Mouse (Mus musculus) stomach, embryonic 14.5 days (tissue): ENCODE measurements around the gene 4930451I11Rik. TPM values are rescaled to one million over a fixed set of nuclear protein-coding genes. Genes with fewer than 3 reads are reported as not detected.

ENCODE experiments used
- ATAC-seq: fragments of 200-750 bp; cut with Nextera tagmentation; 2 replicates; pipeline ENCODE4 v1.8.0; 2017; ENCODE audit warnings: low read depth, moderate TSS enrichment; ENCODE audit not compliant: insufficient number of reproducible peaks, insufficient read depth, low FRiP score
- H3K27ac ChIP-seq: fragments of 300-500 bp; sonication (generic); 2 replicates; pipeline ENCODE4 v1.5.1; 2014; ENCODE audit warnings: mild to moderate bottlenecking, low read length, moderate library complexity, mixed read lengths
- H3K27me3 ChIP-seq: fragments of 300-500 bp; sonication (generic); 2 replicates; pipeline ENCODE4 v1.6.1; 2014; ENCODE audit warnings: low read length, control low read depth, mixed read lengths; ENCODE audit not compliant: control insufficient read depth, insufficient read depth
- H3K36me3 ChIP-seq: fragments of 300-500 bp; sonication (generic); 2 replicates; pipeline ENCODE4 v1.6.1; 2014; ENCODE audit warnings: mild to moderate bottlenecking, control low read depth, low read length, moderate library complexity, mixed read lengths; ENCODE audit not compliant: control insufficient read depth, insufficient read depth
- H3K4me1 ChIP-seq: fragments of 300-500 bp; sonication (generic); 2 replicates; pipeline ENCODE4 v1.6.1; 2014; ENCODE audit warnings: low read length, control low read depth, mixed read lengths; ENCODE audit not compliant: control insufficient read depth, insufficient read depth
- H3K4me2 ChIP-seq: fragments of 300-500 bp; sonication (generic); replicated peaks from 2 replicates; pipeline ENCODE4 v1.6.1; 2014; ENCODE audit warnings: low read depth, low read length, control low read depth
- H3K4me3 ChIP-seq: fragments of 300-500 bp; sonication (generic); 2 replicates; pipeline ENCODE4 v1.5.1; 2014; ENCODE audit warnings: low read depth, low read length, control low read depth
- H3K9ac ChIP-seq: fragments of 300-500 bp; sonication (generic); replicated peaks from 2 replicates; pipeline ENCODE4 v1.6.1; 2014; ENCODE audit warnings: low read depth, mild to moderate bottlenecking, control low read depth, low read length, moderate library complexity, mixed read lengths
- H3K9me3 ChIP-seq: fragments of 300-500 bp; sonication (generic); 2 replicates; pipeline ENCODE4 v1.6.1; 2016; ENCODE audit warnings: low read depth, low read length, control low read depth; ENCODE audit not compliant: control insufficient read depth
- WGBS: fragments of 180-500 bp; shearing (Covaris S2); extraction: QIAGEN DNeasy Blood & Tissue Kit; methylation state at CpG from one replicate; pipeline ENCODE4 v1.1.7; 2014; 5-methylcytosine and 5-hydroxymethylcytosine counted together
- polyA plus RNA-seq: library from polyadenylated mRNA; unstranded; fragments of >200 nt; fragmentation: Nextera tagmentation; extraction: Ambion mirVana; gene quantifications from 2 replicates; pipeline ENCODE4 v1.2.1, GENCODE M21; 2014

The 4930451I11Rik gene
- polyA plus RNA-seq, 1 experiment from 2014 or later: not detected

GRCm38 (mm10) chr7:126825403-126825802 lies 6.0 kb downstream of the 4930451I11Rik start:
- H3K4me2 ChIP-seq: no peak overlapping the region
- no peak for ATAC-seq
- WGBS: 23% methylated on average over 8 of the region's 8 CpGs
- no peaks in the 10 kb centered on the region for H3K4me1 ChIP-seq
- H3K4me3 ChIP-seq: no peak overlapping the region
- 0 out of 2 replicates have a peak, but pooled peaks cover 9% of the 10 kb centered on the region for H3K27me3 ChIP-seq
- H3K9ac ChIP-seq: no peak overlapping the region
- no peak overlapping the region for H3K27ac ChIP-seq
- no peaks in the 10 kb centered on the region for H3K9me3 ChIP-seq
- H3K36me3 ChIP-seq: no peaks in the 10 kb centered on the region

GRCm38 (mm10) chr7:126823940-126824339 lies 7.5 kb downstream of the 4930451I11Rik start:
- WGBS: 19% methylated on average over 10 of the region's 10 CpGs
- H3K36me3 ChIP-seq: no peaks in the 10 kb centered on the region
- no peaks in the 10 kb centered on the region for H3K4me1 ChIP-seq
- 0 out of 2 replicates have a peak, but pooled peaks cover 9% of the 10 kb centered on the region for H3K27me3 ChIP-seq
- H3K4me2 ChIP-seq: no peak overlapping the region
- no peak overlapping the region for H3K27ac ChIP-seq
- no peak overlapping the region for H3K9ac ChIP-seq
- no peak for ATAC-seq
- H3K9me3 ChIP-seq: no peaks in the 10 kb centered on the region
- H3K4me3 ChIP-seq: no peak overlapping the region

GRCm38 (mm10) chr7:126823202-126823711 lies 8.2 kb downstream of the 4930451I11Rik start:
- H3K9ac ChIP-seq: no peak overlapping the region
- no peaks in the 10 kb centered on the region for H3K4me1 ChIP-seq
- peak overlapping the region; percentile 19 for H3K4me3 ChIP-seq
- H3K36me3 ChIP-seq: no peaks in the 10 kb centered on the region
- no peak overlapping the region for H3K27ac ChIP-seq
- ATAC-seq: no peak
- no peaks in the 10 kb centered on the region for H3K9me3 ChIP-seq
- 2% methylated on average over 17 of the region's 19 CpGs for WGBS
- 0 out of 2 replicates have a peak, but pooled peaks cover 9% of the 10 kb centered on the region for H3K27me3 ChIP-seq
- peak overlapping the region; percentile 33 for H3K4me2 ChIP-seq

- H3K4me1 ChIP-seq: no peaks in the 10 kb centered on the region
- H3K4me2 ChIP-seq: peak overlapping the region; percentile 33
- H3K9me3 ChIP-seq: no peaks in the 10 kb centered on the region
- no peak for ATAC-seq
- no peak overlapping the region for H3K9ac ChIP-seq
- WGBS: 17% methylated on average over 9 of the region's 9 CpGs
- H3K36me3 ChIP-seq: no peaks in the 10 kb centered on the region
- H3K27me3 ChIP-seq: 0 out of 2 replicates have a peak, but pooled peaks cover 9% of the 10 kb centered on the region
- H3K27ac ChIP-seq: no peak overlapping the region
- no peak overlapping the region for H3K4me3 ChIP-seq
Measured at GRCm38 (mm10) chr7:126822741-126823140, 8.7 kb downstream of the 4930451I11Rik start.

- Histone ChIP-seq H3K9ac (no peak overlapping the region), H3K4me3 (no peak overlapping the region), H3K27me3 (0 out of 2 replicates have a peak, but pooled peaks cover 9% of the 10 kb centered on the region), H3K36me3 (no peaks in the 10 kb centered on the region), H3K27ac (no peak overlapping the region), H3K4me2 (no peak overlapping the region), H3K9me3 (no peaks in the 10 kb centered on the region), H3K4me1 (no peaks in the 10 kb centered on the region)
- ATAC-seq: peak; percentile 29; the same call in 1 of the 2 replicates
- 29% methylated on average over 7 of the region's 7 CpGs for WGBS
Measured at GRCm38 (mm10) chr7:126821835-126822511, 9.5 kb downstream of the 4930451I11Rik start.

GRCm38 (mm10) chr7:126818818-126819217 lies 12.6 kb downstream of the 4930451I11Rik start:
- ATAC-seq: no peak
- WGBS: 28% methylated on average over 1 of the region's 1 CpGs
- no peaks in the 10 kb centered on the region for H3K4me1 ChIP-seq
- H3K27ac ChIP-seq: no peak overlapping the region
- no peaks in the 10 kb centered on the region for H3K9me3 ChIP-seq
- H3K4me3 ChIP-seq: no peak overlapping the region
- 0 out of 2 replicates have a peak, but pooled peaks cover 7% of the 10 kb centered on the region for H3K27me3 ChIP-seq
- no peak overlapping the region for H3K4me2 ChIP-seq
- H3K9ac ChIP-seq: no peak overlapping the region
- no peaks in the 10 kb centered on the region for H3K36me3 ChIP-seq

GRCm38 (mm10) chr7:126817595-126817994 lies 13.8 kb downstream of the 4930451I11Rik start:
- Histone ChIP-seq H3K4me1 (no peaks in the 10 kb centered on the region), H3K9me3 (no peaks in the 10 kb centered on the region), H3K4me2 (no peak overlapping the region), H3K36me3 (no peaks in the 10 kb centered on the region), H3K27ac (no peak overlapping the region), H3K4me3 (no peak overlapping the region), H3K9ac (no peak overlapping the region), H3K27me3 (no peaks in the 10 kb centered on the region)
- WGBS: 79% methylated on average over 7 of the region's 7 CpGs
- ATAC-seq: no peak

GRCm38 (mm10) chr7:126816494-126816893 lies 14.9 kb downstream of the 4930451I11Rik start:
- Histone ChIP-seq H3K4me3 (no peak overlapping the region), H3K4me1 (no peaks in the 10 kb centered on the region)
- WGBS: 90% methylated on average over 8 of the region's 8 CpGs

More at GRCm38 (mm10) chr7:126816494-126816893, 14.9 kb downstream of the 4930451I11Rik start:
- Histone ChIP-seq H3K4me2 (no peak overlapping the region), H3K9ac (no peak overlapping the region), H3K36me3 (no peaks in the 10 kb centered on the region), H3K9me3 (no peaks in the 10 kb centered on the region), H3K27me3 (no peaks in the 10 kb centered on the region), H3K27ac (no peak overlapping the region)
- no peak for ATAC-seq
